Mouse (Mus musculus) bone marrow, adult 2 months (tissue): ENCODE measurements around the gene Evc.

Source experiments
- CTCF ChIP-seq: fragments of 200-500 bp; IDR thresholded peaks from 2 replicates; pipeline ENCODE4 v1.5.1; 2011; ENCODE audit warnings: low read length, control low read depth; ENCODE audit not compliant: control insufficient read depth, insufficient read depth
- POLR2A ChIP-seq: fragments of 200-500 bp; IDR thresholded peaks from 2 replicates; pipeline ENCODE4 v1.6.1; 2011; ENCODE audit warnings: low read depth, mild to moderate bottlenecking, control low read depth, low read length, borderline replicate concordance; ENCODE audit not compliant: control insufficient read depth

DNA sequence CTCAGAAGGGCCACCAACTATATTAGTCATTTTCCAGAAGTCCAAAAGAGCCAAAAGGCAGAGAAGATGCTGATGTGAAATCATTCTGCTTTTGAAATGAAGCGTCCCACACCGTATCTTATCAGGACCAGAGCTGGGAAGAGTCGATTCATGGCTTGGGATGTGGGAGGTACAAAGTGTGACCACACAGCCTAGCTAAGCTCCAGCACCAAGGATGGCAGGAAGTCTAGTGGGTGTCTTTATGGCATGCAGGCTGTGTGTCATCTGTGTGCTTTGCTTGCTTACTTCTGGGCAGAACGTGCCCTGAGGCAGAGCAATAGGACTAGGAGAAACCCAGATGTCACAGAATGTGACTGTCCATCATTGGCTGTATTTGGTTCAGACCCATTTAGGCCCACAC lies 15.9 kb downstream of the Evc start:
- no peak for TF ChIP-seq CTCF
- TF ChIP-seq POLR2A = no peak
